Mouse (Mus musculus) WW6 (cell line): ENCODE measurements around the gene Cox8b.

Experiments
- DNase-seq: peaks from one replicate; pipeline ENCODE4 v3.0.0-alpha.2; 2013; ENCODE audit warnings: low read depth, low spot score

The Cox8b gene

DNA sequence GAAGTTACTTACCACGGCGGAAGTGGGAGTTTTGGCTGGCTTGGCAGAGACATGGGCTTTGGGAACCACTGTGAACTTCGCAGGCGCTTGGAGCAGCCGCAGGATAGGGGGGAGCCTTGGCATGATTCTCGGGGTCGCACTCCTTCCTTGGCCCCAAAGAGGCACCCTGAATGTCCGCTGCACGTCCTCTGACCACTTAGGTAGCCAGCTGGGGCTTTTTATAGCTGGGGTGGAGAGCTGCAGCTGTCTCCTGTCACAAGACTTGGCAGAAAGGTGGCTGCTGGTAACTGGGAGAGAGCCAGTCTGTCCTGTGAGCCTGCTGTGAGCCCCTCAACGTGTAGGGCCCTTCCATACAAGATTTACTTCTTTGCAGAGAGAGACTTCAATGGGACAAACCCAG is at the start of gene Cox8b:
Cox8b (minus strand) TSS at position 227 of the 400 bp plus-strand sequence.
- no peak for DNase-seq

DNA sequence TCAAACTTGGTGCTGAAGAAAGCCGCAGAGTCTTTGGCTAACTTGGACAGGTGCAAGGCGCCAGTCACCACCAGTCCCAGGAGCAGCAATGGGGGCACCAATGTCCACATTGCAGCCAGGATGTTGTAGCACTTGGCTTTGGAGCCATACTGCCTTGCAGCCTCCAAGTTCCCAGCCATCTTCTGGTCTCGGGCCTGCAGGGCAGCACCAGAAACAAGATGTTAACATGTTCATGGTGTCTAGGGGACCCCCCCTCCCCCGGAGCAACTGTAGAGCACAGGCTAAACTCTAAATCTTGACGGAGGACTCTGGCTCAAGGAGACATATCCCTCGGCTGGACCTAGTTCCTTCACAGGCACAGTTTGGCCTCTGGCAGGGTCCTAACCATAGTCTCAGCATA is 49.0 kb upstream of the Cox8b start:
- no peak for DNase-seq

DNA sequence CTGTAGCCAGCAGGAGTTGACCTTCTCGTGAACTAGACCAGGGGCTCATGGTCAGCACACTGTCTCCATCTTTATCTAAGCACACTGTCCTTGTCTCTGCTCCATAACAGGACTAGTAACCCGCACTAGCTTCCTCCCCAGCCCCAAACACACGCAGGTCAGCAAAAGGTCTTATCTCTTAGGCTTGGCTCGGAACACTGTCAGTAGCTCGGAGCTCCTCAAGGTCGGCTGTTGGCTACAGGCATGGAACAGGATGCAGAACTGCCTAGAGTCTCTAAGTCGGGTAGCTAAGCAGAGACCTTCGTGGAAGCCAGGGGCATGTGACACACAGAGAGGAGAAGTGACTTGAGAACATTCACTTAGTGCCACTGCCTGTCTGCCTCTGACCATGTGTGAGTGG is 47.9 kb upstream of the Cox8b start:
- DNase-seq, result no peak

DNA sequence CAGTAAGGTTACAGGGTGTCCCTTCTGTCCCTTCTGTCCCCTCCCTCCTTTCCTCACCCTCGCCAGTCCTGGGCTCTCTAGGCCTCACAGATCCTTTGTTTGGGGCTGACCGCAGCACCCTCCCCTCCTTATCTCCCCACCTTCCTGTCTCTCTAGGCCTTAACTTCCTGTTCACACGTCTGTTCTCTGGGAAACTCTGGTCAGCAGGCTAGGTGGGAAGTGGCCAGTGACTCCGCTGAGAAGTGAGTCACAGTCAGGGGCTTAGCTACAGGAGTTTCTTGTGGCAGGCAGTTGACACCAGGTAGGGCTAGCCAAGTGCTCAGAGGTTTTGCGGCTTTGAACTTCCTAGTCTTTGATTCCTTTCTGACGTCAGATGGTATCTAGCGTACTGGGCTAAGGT is 46.7 kb upstream of the Cox8b start:
- DNase-seq, result no peak

DNA sequence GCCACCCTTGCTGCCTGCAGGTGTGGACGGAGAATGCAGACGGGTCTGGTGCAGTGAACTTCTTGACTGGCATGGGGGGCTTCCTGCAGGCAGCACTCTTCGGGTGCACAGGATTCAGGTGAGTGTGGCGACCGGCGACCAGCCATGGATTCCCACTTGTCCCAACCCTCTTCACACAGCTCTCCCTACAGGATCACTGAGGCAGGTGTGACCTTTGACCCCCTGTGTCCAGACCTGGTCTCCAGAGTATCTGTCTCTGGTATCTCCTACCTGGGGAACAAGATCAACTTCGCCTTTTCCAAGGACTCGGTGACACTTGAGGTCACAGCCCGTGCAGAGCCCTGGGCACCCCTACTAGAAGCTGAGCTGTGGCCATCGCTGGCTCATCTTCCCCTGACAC is 46.1 kb upstream of the Cox8b start:
- no peak for DNase-seq

DNA sequence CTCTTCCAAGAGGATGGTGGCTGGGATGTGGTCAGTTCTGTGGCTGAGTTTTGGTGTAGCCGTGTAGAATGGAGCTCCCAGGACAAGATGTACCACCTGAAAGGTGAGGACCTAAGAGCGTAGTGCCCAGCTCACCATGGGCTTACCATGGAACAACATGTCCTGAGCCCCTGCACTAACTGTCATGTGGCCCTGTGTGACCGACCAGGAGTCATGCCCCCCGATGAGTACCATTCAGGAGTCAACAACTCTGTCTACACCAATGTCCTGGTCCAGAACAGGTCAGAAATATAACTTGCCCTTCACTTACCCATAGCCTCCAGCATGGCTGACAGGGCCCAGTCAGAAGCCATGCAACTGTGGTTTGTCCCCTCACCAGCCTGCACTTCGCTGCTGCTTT is 45.0 kb upstream of the Cox8b start:
- DNase-seq, result no peak

DNA sequence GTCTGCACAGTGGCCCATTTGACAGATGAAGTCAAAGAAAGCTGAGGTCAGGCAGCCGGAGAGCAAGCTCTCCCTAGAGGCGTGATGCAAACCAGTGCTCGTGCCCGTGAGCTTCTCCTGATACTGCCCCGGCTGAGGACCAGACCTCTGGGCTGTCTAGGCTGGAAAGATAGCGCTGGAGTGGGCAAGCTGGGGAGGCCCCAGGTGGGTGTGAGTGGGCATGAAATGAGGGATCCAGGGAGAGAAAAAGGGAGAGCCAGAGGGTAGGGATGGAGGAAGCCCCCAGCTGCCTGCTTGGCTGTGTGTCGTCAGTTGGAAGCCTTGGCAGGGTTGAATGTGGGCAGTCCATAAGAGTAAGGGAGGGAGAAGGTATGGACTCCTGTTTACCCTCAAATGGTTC is 44.0 kb upstream of the Cox8b start:
- no peak for DNase-seq

DNA sequence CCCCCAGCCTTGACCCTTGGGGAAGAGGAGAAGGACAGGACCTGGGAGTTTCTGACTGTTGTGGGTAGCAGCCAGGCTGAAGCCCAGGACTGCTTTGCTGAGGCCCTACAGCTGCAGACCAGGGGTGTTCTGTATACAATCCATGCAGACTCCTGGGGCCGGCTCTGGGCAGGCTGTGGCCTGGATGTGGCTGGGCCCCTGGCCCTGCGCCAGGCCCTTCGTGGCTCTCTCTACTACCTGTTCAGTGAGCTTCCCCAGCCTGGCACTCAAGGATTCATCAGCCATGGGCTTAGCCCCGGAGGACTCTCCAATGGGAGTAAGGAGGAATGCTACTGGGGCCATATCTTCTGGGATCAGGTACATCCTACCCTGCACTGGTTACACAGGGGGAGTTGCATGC is 43.1 kb upstream of the Cox8b start:
- DNase-seq, result no peak

DNA sequence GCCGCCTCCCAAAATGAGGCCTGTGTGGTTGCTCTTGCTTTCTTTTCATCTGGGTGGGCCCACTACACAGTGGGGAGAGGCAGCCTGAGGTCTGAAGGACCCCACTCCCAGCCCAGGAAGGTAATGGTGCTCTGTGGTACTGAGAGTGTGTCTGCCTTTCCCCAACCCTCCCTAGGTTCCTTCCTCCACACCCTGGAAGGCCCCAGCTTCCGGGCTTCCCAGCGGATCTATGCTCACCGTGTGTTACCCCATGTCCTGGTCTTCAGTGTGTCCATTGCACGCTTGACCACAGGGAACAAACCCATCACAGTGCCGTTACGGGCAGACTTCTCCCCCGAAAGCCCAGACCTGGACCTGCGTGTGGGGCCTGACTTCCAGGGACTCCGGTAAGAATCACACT is 42.6 kb upstream of the Cox8b start:
- no peak for DNase-seq

DNA sequence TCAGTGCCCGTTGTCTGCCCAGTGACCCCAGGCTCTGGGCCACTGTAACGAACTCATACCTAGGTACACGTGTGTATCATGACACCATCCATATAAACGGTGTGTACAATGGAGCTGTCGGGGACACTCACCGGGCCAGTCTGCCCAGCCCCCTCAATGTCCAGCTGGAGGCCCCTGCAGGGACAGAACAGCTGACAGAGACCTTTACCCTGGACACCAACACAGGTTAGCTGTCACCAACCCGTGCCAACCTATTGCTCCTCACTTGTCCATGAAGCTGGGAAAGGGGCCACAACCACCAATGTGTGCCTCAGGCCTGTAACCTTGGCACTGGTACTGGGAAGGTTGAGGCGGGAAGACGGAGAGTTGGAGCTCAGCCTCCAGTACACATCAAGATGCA is 42.1 kb upstream of the Cox8b start:
- DNase-seq, result no peak

DNA sequence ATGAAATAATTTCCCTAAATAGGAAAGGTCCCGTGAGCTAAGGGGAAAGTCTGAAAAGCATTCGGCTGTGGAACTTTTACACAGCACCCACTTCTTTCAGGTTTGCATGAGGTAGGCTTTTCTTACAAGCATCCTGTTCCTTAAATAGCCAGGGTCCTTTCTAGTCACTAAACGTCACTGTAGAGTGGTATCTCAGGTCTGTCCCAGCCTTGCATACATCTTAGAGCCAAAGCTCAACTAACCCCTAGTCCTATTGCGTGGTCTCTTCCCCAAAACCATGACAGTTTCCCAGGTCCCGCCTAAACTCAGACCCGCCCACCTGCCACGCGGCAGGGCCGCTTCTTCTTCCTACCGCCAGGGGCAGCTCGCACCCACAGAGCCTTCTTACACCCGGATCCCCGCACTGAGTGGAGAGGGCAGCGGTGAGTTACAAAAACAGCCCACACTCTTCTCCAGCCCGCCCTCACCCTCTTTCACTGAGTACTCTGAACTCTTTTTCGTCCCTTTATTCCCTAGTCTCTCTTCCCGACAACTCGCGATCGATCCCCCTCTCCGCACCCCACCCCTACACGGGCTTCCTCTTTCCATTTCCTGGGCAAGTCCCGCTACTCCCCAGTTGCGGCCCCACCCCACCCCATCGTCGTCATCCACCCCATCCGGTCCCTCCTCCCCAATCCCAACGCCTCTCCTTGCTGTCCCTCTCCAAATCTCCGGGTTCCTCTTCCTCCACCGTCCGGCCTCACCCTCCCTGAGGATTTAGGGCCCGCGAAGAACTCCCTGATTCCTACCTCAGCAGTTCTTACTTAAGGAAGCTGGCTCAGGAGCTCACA is 41.2 kb upstream of the Cox8b start, which contains the start of gene Pgghg:
Pgghg (plus strand) TSS at position 170 of the 830 bp plus-strand sequence.
- DNase-seq, result no peak

DNA sequence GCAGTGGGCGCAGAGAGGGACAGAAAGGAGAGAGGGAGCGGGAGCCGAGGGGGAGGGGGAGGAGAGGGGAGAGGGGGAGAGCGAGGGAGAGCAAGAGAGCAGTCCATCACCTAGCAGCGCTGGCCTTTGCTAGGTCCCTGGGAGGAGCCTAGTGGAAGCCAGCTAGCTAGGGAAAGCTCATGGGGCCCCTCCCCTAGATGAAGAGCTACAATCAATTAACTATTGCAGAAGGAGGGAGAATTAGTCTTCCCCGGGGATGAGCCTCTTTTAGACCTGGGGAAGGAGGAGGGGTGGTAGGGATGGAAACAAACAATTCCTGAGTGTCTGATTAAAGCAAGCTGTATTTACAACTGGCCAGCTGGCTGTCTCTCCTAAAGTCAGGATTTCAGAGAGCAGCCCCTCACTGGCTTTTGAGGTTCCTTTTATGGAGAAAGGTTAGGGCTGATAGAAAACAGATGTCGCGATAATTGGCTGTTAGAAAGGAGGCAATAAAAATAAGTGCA is 39.5 kb upstream of the Cox8b start:
- no peak for DNase-seq

DNA sequence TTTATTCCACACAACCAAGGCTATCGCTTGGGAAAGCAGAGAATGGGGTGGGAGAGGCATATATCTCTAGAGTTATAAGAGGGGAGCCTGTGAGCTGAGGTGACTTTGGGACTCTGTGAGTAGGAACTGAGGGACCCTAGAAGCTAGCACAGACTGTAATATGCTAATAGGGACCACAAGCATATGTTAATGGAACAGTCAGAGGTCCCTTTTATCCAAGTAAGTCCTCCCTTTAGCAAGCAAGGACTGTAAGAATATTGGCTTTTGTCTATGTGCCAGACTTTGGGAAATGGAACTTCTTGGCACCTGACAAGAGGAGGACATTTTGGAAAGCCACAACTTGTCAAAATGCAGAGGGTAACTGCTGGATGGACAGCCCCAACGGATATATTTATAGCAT is 38.6 kb upstream of the Cox8b start:
- no peak for DNase-seq

DNA sequence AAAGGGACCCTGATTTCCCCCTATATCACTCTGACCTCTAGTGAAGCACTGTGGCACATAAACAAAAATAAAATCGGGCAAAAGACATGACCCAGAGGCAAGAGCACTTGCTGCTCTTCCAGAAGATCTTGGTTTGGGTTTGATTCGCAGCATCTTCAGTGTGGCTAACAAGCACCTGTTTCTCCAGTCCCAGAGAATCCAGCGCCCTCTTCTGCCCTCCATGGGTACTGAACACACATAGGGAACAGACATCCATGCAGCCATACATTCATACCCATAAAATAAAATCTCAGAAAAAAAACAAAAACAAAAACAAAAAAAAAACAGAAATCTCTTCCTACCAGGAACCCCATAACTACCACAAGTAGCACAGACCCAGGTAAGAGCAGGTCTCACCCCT is 38.2 kb upstream of the Cox8b start:
- no peak for DNase-seq

DNA sequence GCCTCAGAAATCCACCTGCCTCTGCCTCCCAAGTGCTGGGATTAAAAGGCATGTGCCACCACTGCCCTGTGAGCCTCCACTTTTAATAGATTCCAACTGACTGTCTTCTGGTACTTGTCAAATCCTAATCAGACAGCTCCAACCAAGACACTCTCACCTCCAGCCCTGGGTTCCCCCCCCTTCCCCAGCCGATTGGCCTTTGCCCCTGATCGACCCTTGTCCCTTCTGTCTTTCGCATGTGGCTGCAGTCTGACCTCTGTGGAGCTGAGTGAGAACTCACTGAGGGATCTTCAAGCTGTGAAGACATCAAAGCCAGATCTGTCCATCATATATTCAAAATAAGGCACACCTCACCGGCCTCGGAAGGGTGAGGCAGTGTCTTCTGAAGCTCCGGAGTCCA is 26.9 kb upstream of the Cox8b start:
- no peak for DNase-seq

DNA sequence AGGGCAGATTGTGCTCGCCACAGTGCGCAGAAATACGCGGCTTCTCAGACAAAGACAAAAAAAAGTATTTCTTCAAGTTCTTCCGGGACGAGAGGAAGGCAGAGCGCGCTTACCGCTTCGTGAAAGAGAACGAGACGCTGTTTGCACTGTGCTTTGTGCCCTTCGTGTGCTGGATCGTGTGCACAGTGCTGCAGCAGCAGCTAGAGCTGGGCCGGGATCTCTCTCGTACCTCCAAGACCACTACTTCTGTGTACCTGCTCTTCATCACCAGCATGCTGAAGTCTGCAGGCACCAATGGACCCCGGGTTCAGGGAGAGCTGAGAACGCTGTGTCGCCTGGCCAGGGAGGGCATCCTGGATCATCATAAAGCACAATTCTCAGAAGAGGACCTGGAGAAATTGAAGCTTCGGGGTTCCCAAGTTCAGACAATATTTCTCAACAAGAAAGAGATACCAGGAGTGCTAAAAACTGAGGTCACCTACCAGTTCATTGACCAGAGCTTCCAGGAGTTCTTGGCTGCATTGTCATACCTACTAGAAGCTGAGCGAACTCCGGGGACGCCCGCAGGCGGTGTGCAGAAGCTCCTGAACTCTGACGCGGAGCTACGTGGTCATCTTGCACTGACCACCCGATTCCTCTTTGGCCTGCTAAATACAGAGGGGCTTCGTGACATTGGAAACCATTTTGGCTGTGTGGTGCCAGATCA is 23.0 kb upstream of the Cox8b start:
- DNase-seq, result no peak

DNA sequence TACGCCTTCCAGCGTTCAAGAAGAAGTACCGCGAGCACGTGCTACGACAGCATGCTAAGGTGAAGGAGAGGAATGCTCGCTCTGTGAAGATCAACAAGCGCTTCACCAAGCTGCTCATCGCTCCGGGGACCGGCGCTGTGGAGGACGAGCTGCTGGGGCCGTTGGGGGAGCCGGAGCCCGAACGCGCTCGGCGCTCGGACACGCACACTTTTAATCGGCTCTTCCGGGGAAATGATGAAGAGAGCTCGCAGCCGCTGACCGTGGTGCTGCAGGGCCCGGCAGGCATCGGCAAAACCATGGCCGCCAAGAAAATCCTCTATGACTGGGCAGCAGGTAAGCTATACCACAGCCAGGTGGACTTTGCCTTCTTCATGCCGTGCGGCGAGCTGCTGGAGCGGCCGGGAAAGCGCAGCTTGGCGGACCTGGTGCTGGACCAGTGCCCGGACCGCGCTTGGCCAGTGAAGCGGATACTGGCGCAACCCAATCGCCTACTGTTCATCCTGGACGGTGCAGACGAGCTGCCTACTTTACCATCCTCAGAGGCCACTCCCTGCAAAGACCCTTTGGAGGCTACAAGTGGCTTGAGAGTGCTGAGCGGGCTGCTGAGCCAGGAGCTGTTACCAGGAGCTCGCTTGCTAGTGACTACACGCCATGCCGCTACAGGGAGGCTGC is 22.3 kb upstream of the Cox8b start:
- DNase-seq, result no peak

DNA sequence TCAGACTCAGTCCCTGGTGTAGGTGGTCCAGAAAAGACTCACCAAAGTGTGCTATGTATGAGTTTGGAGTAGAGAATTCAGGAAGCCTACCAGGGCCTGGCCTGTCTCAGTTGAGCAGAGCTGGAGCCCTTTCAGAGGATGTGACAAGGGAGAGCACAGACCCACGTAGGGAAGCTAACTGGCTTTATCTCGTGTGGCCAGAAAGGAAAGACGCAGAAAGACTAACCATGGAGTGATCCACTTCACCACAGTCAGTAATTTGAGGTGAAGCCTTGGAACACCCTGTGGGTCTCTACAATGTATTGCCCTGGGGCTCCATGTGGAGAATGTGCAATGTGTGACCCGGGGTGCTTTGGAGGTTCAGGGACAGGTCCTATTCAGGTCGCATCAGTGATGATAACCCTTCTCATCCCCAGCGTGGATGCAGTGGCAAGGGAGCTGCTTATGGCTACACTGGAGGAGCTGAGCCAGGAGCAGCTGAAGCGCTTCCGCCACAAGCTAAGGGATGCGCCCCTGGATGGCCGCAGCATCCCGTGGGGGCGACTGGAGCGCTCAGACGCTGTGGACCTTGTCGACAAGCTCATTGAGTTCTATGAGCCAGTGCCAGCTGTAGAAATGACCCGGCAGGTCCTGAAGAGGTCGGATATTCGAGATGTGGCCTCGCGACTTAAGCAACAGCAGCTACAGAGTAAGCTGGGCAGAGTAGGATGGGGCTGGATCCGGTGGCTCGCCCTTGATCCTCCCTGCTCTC is 21.2 kb upstream of the Cox8b start:
- DNase-seq, result no peak

DNA sequence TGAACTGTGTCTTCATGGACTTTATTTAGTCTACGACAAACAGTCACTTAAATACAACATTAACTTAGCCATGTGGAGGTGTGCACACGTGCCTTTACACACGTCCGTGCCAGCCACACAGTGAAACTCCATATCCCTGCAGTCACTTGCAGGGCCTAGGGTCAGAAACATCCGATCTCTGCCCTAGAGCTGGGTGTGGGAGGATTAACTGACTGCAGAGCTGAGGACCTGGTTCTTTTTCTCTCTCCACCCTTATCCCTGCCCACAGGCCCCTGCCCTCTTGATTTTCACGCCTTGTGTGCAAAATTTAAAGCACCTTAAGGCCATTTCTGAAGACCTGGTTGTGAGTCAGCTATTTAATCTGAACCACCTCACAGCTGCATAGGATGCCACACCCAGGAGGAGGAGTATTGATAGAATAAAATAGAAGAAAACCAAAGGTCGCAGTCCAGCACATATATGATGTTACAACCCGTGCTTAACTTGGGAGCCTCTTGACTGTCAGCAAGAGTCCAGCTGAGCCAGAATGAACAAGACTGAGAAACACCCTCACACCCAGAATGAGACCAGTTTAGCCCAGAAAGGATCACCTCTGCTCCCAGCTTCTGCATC is 20.3 kb upstream of the Cox8b start, which contains the start of gene Nlrp6:
Nlrp6 (plus strand) TSS at position 485 of the 612 bp plus-strand sequence.
- no peak for DNase-seq

DNA sequence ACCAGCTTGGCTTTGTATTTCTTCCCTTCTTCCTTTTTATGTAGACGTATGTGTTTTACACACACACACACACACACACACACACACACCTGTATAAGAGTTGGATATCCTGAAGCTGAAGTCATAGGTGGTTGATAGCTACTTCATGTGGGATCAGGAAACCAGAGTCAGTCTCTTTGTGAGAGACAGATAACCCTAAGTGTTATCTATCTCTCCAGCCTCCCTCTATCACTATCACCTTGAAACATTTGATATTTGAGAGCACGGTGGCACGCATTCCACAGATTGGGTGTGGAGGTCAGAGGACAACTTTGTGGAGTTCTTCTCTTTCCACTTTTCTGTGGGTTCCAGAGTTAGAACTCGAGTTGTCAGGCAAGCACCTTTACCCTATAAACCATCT is 19.7 kb upstream of the Cox8b start:
- no peak for DNase-seq

DNA sequence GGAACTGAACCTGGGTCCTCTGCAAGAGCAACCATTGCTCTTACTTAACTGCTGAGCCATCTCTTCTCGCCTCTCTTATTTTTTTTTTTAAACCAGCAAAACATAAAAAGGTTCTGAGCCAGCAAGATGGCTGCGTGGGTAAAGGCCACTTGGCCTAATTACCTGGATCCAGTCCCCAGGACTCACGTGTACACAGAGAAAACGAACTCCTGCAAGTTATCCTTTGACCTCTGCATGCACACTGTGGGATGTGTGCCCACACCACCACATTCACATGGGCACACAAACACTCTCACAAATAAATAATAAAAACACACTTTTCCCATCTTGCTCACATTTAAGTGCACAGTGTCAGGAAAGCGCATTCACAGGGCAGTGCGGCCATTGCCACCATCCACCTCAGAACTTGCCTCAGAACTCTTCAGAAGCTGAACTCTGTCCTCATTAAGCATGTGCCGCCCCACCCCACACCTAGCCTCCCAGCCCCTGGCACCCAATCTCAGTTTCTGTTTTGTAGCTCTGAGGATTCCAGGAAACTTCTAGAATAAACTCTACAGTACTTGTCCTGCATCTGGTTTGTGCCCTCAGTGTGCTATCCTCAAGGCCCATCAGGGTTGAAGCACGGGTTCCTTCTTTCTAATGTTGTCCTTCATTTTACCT is 13.9 kb upstream of the Cox8b start:
- DNase-seq, result no peak
